Mouse (Mus musculus): ENCODE data around the gene Fblim1.

The Fblim1 gene

GRCm38 (mm10) chr4:141605861-141606260, at the start of gene Fblim1:
Gene Fblim1 (minus strand): TSS chr4:141606096.
- no peak for DNase-seq (ENCODE audit: low spot score)

DNA sequence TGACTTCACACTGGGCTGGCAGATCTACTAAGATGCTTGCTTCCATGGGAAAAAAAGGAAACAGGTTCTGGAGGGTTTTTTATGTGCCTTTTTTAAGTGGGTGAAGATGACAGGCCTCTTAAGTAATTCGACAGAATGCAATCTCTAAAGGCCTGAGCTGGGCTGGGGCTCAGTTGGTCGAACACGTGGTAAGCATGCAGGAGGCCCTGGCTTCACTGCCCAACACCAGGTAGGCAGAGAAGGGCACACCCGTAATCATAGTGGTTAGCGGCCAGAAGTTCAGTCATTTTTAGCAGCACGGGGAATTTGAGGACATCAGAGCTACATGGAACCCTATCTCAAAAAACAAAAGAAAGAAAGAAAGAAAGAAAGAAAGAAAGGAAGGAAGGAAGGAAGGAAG, 48.6 kb upstream of the Fblim1 start:
- no peak for DNase-seq (ENCODE audit: low spot score)

- no peak for DNase-seq (ENCODE audit: low spot score)
Measured at GRCm38 (mm10) chr4:141653813-141654212, 47.9 kb upstream of the Fblim1 start.

- no peak for DNase-seq (ENCODE audit: low spot score)
Measured at GRCm38 (mm10) chr4:141653044-141653443, 47.1 kb upstream of the Fblim1 start.

GRCm38 (mm10) chr4:141651944-141652343, 46.0 kb upstream of the Fblim1 start:
- no peak for DNase-seq (ENCODE audit: low spot score)

DNA sequence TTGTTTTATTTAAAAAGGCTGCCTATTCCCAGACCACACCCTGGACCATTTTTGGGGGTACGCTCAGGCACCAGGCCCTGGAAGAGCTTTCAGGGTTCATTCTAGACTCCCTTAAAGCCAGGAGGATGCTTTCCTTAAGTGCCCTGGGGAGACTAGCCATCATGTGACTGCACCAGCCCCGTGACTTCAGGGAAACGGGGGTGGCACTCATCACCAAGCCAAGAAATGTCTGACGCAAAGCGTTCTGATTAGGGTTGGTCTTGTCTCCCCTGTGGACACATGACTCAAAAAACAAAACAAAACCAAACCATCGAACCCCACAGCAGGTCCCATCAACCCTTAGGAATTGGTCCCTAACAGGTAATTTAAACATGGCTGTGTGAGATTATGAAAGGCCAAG, 45.4 kb upstream of the Fblim1 start:
- no peak for DNase-seq (ENCODE audit: low spot score)

- peak; percentile 72 for DNase-seq (ENCODE audit: low spot score)
Measured at GRCm38 (mm10) chr4:141649244-141649643, 43.3 kb upstream of the Fblim1 start.

GRCm38 (mm10) chr4:141648262-141648661, 42.4 kb upstream of the Fblim1 start:
- no peak for DNase-seq (ENCODE audit: low spot score)

DNA sequence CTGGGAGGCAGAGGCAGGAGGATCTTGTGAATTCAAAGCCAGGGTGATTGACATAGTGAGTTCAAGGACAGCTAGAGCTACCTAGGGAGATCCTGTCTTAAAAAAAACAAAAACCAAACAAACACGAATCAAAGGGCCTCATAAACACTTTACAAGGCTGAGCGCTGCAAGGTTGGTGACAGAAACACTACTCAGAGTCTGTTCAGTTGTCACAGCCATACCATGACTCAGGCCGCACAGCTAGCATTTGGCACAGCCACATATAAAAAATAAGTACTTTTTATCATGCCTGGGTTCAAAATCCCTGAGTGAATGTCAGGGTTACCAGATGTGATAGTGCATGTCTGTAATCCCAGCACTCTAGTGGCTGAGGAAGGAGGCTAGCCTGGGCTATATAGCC, 41.3 kb upstream of the Fblim1 start:
- DNase-seq (ENCODE audit: low spot score) = no peak

DNA sequence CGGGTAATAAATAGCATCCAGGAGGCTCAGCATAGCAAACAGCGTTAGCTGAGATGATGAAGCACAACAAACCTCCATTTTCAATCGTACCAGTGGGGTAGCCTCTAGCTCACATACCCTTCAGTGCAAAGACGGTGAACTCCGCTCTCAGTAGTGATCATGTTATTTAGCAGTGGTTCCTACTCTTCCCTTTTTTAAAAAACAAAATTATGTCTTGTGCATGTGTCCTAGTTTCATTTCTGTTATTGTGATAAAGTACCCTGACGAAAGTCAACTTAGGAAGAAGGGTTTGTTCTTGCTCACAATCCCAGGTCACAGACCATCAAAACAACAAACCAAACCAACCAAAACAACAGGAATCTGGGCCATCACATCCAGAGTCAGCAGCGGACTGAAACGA, 40.1 kb upstream of the Fblim1 start:
- no peak for DNase-seq (ENCODE audit: low spot score)

DNA sequence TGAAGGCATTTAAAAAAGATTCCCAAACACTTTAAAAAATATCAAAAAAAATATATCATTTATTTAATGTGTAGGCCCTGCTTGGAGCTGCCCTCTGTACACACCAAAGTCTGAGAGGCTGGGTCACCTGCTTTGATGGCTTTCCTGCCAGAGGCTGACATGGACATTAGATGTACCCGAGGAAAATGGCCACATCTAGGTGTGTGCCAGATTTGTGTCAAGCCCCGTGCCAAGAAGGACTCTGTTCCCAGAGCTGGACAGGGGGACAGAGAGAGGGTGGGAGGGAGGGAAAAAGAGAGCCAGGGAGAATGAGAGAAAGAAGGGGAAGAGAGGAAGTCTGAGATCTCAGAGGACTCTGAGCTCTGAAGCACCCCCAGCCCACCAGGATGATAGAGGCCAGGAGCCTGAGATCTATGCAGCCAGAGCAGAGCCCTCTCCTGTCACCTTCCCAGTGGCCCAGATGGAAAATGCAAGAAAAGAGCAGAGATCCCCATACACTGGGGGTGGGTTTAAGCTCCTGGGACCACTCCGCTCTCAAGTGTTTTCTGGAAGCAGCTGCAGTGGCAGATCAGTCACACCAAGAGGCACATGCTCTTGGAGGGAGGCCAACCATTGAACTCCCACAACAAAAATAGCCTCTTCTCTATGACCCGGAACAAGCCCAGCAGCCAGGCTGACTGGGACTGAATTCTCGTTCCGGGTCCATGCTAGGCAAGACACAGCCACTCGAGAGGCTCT, 37.4 kb upstream of the Fblim1 start:
- DNase-seq (ENCODE audit: low spot score) = no peak

DNA sequence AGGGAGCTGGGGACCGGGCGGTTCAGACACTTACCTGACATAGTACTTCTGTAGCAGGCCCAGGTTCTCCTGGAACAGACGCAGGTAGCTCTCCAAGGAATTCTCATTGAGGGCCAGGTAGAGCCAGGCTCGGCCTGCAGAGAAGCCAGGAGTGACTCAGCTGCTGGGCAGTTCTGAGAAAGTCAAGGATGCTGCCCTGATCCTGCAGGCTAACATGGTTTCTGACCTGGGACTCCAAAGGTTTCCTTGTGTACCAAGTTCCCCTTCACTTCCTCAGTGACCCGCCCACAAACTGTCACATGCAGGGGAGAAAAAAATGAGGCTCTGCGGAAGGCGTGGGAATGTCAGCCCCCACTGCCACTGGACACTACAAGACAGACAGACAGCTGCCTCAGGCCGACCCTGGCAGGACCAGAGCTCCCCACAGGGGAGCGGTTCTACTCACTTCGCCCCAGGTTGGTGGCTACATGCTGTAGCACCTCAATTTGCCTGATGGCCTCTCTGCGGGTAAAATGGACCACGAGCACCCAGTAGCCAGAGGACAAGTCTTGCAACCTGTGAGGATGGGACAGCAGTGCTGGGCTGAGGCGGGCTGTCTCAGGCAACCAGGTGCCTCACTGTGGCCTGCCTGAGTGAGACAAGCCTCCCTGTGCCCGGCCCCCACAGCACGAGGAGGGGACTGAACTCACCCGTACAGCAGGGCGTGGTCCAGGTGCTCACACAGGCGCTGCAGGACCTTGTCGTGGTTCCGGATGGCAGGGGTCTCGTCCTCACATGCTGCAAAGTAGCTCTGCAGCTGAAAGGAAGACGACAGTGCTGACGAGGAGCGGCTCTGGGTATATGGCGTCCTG, 36.3 kb upstream of the Fblim1 start:
- no peak for DNase-seq (ENCODE audit: low spot score)

DNA sequence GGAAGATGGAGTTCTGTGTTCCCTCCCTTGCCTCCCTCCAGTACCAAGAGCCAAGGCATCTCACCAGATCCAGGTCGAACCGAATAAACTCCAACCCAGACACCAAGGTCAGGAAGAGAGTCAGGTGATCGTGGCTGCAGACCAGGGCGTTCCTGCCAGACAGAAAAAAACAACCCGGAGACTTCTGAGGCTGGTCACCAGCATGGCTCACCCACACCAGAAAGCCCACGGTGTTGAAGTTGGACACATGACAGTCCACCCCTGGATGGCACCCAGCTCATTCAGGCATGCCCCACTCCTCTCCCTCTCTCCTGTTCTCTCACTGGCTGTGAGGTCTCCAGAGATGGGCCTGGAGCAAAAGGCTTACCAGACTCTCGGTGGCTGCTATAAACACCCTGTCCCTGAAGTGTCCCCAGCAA, 35.5 kb upstream of the Fblim1 start:
- DNase-seq (ENCODE audit: low spot score) = no peak

GRCm38 (mm10) chr4:141639474-141639873, 33.6 kb upstream of the Fblim1 start:
- DNase-seq (ENCODE audit: low spot score) = no peak

DNA sequence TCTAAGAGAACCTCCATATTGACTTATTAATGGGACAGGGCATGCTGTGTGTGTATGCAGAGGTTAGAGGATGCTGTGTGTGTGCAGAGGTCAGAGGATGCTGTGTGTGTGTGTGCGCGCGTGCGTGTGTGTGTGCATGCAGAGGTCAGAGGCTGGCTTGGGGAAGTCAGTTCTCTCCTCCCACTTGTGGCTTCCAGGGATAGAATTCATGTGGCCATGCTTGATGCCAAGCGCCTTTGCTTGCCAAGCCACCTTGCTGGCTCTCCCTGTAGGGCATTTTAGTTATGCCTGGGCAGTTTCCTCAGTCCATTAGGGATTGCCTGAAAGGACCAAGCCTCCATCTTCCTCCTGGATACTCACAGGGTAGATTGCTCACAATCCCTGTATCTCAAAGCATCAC, 30.8 kb upstream of the Fblim1 start:
- DNase-seq (ENCODE audit: low spot score) = no peak

GRCm38 (mm10) chr4:141635991-141636390, 30.1 kb upstream of the Fblim1 start:
- DNase-seq (ENCODE audit: low spot score) = no peak

DNA sequence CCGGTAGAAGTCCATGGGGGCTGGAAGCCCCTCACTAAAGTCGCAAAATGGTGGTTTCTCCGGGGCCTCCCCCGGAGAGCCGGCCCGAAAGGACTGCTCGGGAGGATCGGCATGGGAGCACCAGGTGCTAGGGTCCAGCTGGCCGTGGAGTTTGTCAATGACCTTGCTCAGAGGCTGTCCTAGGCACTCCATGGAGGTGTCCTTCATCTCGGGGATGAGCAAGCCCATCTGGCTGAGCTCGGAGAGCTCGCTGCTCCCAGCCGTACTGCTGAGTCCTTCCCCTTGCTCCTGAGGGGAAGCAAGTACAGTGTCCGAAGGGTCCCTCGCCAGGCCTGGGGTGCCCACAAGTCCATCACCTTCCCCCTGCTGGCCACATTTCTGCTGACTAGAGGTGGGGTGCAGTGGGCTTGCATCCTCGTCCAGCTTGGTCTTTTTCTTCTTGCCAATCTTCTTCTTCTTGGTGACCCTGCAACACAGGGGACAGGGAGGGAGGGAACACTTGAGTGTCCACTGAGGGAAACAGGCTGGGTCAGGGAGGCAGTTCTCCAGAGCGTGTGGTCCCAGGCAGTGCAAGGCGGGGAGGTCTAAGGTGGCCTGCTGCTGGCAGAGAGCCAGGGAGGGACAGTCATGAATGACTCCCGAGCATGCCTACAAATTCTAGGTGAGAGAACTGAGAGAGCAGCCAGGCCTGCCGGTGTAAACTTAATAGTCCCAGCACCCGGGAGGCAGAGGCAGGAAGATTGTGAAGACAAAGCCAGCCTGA, 26.4 kb upstream of the Fblim1 start:
- peak; percentile 68 for DNase-seq (ENCODE audit: low spot score)

DNA sequence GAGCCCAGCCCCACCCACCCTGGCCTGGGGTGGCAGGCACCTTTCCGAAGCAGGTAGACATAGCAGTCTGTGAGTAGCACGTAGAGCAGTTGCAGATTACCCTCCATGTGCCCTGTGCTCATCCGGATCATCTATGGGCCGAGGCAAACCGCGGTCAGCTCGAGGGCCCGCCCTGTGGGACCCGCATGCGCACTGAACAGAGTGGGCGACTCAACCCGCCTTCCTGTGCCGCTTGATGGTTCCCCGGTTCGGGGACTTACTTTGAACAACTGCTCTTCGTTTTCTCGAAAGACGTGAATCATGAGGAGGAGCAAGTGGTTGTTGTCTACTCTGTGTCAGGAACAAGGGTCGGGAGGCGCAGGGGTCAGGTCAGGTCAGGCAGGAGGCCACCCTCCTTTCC, 25.4 kb upstream of the Fblim1 start:
- no peak for DNase-seq (ENCODE audit: low spot score)

DNA sequence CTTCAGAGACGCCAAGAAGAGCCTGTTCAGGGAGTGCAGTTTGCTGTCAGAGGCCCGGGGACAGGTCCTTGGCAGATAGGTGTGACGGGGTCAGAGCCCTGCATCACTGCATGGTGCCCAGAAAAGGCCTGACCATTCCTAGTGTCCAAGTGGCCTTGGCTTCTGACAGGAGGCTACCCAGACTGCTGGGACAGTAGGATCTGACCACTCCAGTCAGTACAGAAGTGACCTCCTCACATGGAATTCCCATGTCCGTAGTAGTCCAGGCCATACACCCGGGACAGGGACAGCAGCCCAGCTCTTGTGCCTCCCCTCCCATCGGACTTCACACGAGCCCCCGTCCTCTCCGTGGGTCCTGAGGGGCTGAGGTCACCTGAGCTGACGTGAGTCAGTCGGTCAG, 24.1 kb upstream of the Fblim1 start:
- no peak for DNase-seq (ENCODE audit: low spot score)

GRCm38 (mm10) chr4:141628661-141629060, 22.8 kb upstream of the Fblim1 start:
- no peak for DNase-seq (ENCODE audit: low spot score)

DNA sequence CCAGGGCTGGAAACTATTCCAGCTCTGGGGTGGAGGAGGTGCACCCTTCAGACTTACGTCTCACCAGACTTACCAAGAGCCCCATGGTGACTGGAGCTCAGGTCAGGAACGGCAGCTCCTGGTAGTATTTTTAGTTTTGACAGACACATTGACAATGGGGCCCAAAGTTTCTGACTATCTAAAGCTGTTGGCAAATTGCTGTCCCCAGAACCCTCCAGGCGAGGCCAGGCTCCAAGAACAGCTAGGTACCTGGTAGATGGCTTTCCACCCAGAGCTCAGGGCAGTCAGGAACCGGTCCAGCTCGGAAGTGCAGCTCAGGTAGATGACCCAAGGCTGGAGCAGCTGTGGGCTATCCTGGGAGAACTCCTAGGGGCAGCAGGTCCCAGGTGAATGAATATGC, 21.6 kb upstream of the Fblim1 start:
- no peak for DNase-seq (ENCODE audit: low spot score)

- DNase-seq (ENCODE audit: low spot score) = no peak
Measured at GRCm38 (mm10) chr4:141625774-141626550, 20.1 kb upstream of the Fblim1 start.
